Mouse (Mus musculus): ENCODE data around the gene Sirt2.

GRCm38 (mm10) chr7:28821261-28821831 is 54.8 kb downstream of the Sirt2 start:
- no peak for TF ChIP-seq CTCF (conservative IDR thresholded peaks at IDR 0.05 in 1 of 2, IDR thresholded peaks at IDR 0.05 in 1 of 2; ENCODE audit: low read depth in 2 of 2, low read length in 2 of 2)
- TF ChIP-seq POLR2AphosphoS2 (IDR thresholded peaks at IDR 0.05; ENCODE audit: low read depth, low read length) = no peak
- no peak for TF ChIP-seq ZNF384 (IDR thresholded peaks at IDR 0.05; ENCODE audit: low read depth, low read length)
- TF ChIP-seq ZC3H11A (IDR thresholded peaks at IDR 0.05; ENCODE audit: low read depth, low read length) = no peak
- 0 out of 2 replicates have a peak, but pooled peaks have one; percentile 13 for TF ChIP-seq MXI1 (IDR thresholded peaks at IDR 0.05; ENCODE audit: low read depth, low read length)
- no peak for TF ChIP-seq JUND (conservative IDR thresholded peaks at IDR 0.05; ENCODE audit: low read depth, low read length)
- no peak for TF ChIP-seq SMC3 (IDR thresholded peaks at IDR 0.05; ENCODE audit: low read depth, low read length)
- TF ChIP-seq MAX (IDR thresholded peaks at IDR 0.05; ENCODE audit: low read length) = no peak
- TF ChIP-seq NELFE (IDR thresholded peaks at IDR 0.05; ENCODE audit: low read depth, low read length) = no peak
- no peak for TF ChIP-seq USF1 (IDR thresholded peaks at IDR 0.05; ENCODE audit: low read depth, low read length)
- no peak for TF ChIP-seq MAZ (IDR thresholded peaks at IDR 0.05; ENCODE audit: low read depth, low read length)
- TF ChIP-seq BHLHE40 (IDR thresholded peaks at IDR 0.05; ENCODE audit: low read depth, low read length) = no peak; the same call in 1 of the 2 replicates
